Mouse (Mus musculus): ENCODE data around the gene Lrig3.

GRCm38 (mm10) chr10:125916781-125917180 is 49.2 kb upstream of the Lrig3 start:
- no peak for TF ChIP-seq GATA1 (IDR thresholded peaks at IDR 0.05; ENCODE audit: low read length)
- no peak for TF ChIP-seq TAL1 (IDR thresholded peaks at IDR 0.05; ENCODE audit: low read length)
